Mouse (Mus musculus): ENCODE data around the gene F2r.

Gene F2r

DNA sequence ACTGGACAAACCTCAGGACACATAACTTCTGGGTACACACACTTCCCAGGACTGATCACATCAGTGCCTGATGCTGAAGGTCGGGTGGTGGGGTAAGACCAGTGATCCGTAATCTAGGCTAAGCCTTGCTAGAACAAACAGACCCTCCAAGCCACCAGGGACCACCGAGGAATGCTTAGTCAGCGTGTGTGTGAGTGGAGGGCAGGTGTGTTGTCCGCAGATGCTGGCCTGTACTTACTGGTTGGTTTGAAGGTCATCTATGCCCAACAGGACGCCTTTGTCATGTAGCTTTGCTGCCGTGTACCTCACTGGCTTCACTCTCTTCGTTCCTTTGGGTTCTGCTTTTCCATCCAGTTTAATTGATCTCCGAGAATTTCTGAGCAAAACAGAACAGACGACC is 11.5 kb upstream of the F2r start:
- no peak for DNase-seq

DNA sequence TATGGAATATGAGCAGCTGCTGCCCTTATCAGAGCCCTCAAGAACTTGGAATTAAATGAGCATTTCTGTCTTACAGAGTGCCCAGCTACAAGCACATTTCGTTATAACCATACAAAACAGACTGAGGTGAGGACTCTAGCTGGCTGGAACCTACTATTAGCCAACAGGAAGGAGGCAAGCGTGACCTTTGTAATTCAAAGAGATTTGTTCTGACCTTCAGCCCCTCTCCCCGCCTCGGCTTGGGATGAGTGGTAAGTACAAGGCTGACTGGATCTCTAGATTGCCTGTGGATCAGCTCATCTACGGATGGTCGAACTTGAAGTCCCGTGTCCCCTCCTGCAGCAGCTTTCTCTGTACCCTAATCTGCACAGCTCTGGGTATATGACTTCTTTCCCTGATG is 8.4 kb upstream of the F2r start:
- no peak for DNase-seq

DNA sequence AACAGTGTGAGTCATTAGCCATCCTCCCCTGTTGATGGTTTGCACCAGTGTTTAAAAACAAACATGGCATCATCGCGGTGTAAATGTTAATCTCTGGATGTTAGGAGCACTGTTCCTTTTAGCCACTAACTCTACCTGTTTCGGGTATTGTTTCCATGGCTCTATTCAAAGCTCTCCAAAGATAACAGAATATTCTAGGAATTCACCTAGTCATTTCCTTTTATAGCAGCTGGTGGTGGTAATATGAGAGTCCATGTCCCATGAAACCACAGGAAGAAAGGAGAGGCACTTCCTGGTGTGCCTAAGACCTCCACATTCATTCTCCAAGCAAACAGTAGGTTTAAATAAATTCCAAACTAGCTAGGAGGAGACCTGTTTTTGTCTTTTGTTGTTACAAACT is 4.8 kb upstream of the F2r start:
- no peak for DNase-seq

DNA sequence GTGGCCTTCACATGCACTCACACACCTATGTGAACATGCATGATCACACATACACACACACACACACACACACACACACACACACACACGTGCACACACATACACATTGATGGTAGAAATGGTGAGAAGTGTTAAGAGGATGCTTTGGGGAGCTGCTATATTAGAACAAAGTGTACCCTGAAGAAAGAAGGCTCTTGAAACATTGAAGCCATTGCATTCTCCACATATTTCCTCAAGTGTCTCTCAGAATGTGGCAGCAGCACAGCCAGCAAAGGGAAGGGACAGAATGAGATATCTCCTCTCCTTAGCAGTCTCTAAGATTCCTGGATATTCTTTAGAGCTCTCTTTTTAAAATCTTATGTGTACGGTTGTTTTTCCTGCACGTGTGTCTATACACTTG is 3.3 kb upstream of the F2r start:
- no peak for DNase-seq

DNA sequence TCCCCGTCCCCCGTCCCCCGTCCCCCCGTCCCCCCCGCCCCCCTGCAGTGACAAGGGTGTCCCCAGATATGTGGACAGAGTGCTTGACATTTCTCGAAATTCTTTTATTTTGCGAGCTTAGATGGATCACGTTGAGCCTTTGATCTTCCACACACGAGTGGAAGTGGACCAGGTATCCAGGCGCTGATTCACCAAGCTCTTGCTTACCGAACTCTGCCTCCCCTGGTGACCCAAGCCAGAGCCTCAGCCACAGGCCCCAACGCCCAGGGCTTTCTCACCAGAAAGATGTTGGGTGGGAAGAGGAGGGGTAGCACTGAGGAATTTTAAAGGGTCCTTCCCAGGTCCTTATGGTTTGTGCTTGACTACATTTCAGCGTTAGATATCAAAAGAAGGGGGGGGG is 572 bp upstream of the F2r start:
- no peak for DNase-seq

DNA sequence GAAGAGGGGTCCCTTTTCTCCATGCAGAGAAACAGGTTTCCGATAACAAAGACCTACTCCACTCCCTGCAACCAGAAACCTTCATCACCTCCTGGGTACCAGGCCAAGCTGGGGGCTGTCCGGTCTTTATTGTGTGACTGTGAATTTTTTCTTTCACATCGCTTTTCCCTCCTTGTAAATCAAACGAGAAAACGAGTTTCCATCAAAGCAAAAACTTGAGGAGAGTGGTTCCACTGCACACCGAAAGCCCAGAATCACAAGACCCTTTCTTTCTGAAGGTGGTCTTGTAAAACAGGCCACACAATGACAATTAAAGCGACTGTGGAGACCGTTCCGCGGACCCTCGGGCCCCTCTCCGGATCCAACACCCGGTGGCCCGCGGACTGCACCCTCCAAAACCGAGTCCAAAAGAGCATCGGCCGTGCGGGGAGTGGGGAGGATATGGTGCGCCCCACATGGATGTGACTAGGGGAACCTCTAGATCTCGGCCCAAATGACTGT is 566 bp downstream of the F2r start:
- DNase-seq = no peak

DNA sequence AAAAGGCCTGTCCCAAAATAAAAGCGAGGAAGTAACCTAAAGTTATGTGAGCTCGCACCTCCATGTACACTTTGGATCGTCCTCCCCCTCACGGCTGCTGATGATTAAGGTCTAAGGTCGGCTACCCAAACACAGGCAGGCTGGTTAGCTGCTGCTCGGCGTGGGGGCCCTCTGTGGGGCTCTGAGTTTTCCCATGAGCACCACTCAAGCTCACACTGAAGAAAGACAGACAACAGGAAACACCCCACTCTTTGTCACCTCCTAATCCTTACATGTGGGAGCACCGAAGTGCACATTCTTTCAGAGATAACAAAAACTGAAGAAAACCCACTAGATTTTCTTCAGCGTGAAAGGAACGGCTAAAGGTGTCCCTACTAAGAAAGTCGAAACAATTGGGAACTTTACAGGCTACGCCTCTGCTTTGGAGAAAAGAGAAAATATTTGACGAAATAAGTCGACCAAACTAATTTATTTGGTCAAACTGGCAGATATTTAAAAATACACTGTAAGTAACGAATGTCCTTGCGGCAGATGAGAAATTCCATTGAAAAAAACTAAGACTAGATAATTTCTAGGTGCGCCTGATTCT is 1.1 kb downstream of the F2r start:
- DNase-seq = no peak

DNA sequence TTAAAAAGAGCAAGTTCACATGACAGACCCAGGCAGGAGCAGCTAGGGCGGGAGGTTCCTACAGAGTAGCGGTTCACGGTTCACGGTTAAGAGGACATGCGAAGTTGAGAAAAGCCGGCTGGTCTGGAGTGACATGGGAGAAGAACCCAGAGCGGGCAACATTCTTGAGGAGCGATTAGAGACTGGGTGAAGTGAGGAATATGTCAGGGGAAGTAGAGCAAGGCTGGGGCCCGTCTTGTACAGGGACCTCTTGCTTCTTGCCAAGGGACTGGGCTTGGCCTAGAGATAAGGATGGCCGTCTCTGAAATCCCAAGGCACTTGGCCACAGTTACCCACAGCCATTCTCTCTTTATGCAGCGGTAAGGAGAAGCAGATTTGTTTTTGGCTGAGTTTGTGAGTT is 1.8 kb downstream of the F2r start:
- no peak for DNase-seq

DNA sequence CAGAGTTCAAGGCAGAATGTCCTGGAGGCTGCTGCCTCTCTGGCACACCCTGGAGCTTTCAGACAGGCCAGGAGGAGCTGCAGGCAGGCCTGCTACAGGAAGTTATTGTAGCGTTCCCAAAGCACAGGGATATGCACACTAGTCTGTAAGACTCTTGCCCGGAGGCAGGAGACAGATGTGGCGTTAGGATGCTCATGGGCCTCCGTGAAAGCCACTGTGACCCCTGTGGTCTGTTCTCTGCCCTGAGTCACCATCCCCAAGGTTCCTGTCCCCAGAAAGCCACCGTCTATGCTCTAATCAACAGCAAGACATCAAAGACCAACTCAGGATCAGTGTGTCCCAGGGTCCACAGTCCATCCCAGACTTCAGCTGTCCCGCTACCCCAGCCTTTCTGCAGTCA is 3.5 kb downstream of the F2r start:
- no peak for DNase-seq

DNA sequence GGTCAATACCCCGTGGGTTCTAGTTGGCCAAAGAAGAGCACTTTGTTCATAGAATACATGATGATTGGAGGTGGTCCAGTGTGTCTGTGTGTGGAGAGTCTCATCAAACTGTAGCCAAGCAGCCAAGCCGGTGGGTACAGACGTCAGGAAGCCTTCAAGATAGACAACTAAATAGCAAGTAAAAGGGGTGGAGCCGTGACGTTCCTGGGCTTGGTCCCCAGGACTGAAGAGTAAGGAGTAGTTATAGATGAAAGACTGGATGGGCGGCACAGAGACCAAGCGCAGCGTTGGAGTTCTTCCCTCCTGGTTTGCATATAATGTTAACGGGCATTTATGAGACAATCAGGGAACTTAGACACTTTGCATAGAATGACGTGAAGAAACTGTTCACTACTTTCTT is 6.0 kb downstream of the F2r start:
- DNase-seq = no peak

DNA sequence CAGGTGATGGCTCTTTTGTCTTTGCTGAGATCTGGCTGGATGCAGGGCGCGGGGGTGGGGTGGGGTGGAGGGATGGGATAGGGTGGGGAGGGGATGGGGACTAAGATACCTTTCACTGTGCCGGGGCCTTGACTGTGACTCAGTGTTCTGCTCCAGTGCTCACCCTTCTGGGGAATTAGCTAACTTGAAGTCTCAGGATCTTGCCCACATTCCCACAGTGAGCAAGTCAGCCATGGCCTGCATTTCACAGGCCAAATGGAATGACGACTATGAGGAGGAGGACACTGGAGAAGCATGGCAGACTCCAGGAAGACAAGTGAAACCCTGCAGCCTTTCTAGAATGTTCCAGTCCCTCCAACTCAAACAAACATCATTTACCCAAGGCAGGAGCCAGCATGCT is 6.5 kb downstream of the F2r start:
- no peak for DNase-seq

DNA sequence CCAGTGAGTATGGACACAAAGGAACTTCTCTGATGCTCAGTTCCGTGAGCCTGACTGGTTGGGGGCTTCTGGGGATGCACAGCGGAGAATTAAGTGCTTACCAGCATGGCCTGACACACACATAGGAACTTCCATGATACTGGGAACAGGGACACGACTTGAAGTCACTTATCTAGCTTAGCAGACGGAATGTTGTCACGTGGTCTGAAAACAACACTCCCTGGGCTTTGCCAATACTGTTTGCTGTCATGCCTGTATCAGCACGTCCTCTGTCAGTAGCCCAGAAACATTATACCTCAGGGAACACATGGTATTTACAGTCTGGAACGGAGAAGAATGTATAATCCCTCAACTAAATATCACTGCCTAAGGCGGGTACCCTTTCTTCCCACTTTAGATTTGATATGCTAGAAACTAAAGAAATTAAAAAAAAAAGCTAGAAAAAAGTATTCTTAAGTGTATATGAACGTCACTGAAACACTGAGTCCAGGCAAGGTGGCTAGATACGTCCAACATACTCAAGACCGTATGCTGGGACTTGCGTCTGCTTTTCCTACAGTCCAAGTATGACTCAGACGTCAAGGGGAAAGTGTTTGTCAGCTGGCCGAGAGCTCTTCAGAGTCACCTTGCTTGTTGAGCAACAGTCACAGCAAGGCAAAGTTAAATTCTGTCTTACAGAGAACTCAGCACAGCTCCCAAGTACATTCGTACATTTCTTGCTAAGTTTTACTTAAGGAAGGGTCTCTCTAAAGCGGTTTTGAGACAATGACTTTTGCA is 7.3 kb downstream of the F2r start:
- no peak for DNase-seq

DNA sequence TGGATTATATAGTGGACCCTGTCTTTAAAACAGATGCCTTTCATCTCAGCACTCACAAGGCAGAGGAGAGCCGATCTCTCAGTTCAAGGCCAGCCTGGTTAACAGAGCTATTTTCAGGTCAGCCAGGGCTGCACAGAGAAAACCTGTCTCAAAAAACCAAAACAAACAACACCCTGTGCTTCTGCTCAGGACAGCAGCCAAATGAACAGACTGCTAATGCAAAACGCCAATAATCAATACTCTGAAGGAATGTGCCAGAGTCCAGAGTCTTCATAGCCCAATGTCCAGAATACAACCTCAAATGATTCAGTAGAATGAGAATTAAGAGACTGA is 9.2 kb downstream of the F2r start:
- DNase-seq = no peak

DNA sequence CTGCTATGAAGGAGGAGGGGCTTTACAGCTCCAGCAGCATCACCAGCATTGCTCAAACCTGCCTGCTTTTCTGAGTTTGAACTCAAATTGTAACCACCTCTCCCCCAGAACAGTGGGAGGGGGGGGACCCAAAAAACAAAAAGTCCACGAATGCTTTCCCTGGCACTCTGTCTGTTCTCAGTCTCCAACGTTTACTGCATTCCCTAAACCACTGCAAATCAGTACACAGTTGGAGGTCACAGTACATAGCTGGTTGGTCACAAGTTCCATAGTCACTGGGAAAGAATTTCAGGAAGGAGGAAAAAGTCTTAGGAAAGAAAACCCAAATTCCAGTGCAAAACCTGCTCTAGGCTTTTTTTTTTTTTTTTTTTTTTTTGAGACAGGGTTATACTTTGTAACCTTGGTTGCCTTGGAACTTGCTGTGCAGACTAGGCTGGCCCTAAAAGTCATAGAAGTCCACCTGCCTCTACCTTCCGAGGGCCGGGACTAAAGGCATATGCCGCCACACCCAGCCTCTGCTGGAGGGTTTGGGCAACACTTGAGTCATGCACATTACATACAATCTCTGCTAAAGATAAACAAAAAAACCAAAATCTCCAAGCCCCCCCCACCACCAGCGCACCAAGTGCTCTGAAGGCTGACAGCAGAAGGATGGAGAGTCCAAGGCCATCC is 9.7 kb downstream of the F2r start:
- DNase-seq = no peak

DNA sequence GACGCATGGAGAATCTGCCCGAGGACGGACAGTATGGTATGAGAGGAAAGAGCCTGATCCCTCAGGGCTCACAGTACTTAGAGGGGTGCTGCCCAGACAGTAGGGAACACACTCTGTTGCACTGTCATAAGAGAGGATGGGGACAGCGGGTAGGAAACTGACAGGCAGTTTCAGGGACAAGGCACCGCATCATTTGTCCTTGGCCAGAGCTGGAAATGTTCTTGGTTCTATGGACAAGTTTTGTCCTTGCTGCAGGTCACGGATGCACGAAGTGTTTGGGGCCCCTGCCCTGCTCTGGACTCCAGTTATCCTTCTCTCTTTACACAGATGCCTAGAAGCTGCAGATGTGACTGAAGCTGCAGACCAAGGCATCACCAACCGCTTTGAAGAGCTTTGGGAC is 11.3 kb downstream of the F2r start:
- no peak for DNase-seq

DNA sequence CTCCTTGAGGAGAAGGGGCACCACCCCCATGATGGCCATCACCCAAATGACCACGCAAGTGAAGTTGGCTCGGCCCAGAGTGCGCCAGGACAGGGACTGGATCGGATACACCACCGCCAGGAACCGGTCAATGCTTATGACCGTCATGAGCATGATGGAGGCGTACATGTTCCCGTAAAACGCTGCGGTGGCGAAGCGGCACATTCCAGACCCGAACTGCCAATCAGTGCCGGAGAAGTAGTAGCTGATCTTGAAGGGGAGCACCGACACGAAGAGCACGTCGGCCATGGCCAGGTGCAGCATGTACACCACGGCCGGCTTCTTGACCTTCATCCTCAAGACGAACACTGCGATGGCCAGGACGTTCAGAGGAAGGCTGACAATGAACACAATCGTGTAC is 14.0 kb downstream of the F2r start:
- DNase-seq = no peak

DNA sequence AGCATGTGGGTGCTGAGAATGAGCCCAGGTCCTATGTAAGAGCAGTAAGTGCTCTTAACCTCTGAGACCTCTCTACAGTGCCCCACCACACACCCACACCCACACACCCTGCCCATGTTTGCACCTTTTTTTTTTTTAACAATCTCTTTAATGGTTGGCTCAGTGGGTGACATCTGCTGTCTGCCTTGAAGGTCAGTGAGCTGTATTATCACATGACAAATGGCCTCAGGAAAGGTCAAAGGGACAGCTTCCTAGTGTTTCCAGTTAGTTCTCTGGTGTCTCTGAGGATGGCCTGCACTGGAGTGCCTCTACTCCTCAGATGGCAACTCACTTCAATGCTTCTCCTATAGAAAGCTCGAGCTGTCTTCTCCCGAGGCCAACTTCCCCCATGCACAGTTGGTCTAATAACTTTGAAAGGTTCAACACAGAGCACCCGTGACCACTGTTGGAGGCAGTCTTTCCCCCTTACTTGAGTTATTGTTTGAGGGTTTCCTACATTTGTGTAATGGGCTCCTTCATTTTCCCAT is 18.4 kb downstream of the F2r start:
- no peak for DNase-seq

DNA sequence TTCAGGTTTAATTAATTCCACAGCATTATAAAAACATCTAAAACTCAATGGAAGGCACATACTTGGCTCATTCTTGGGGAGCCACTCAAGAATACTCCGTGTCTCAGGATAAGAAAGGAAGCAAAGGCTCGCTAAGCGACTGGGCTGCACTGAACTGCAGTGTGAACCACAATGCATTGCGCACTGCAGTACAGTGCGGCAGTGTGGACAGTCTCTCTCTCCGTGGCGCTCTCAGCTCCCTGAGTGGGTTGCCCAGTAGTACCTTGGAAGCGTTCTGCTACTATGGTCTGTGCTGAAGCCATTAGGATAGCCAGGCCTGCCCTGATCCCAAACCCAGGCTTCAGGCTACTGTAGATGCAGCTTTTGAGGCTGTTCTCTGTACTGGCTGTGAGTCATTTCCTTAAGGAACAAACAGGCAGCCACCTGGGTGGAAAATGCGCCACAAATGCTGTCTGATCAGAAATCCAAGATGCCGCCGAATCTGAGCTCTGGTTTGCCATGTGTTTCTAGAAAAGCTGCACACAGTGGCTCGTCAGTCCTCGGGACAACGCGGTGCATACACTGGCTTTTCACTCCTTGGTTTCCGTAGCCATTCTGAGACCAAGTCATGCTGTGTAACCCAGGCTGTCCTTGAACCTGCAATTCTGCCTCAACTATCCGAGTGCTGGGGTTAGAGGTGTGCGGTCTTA is 19.9 kb downstream of the F2r start:
- no peak for DNase-seq

DNA sequence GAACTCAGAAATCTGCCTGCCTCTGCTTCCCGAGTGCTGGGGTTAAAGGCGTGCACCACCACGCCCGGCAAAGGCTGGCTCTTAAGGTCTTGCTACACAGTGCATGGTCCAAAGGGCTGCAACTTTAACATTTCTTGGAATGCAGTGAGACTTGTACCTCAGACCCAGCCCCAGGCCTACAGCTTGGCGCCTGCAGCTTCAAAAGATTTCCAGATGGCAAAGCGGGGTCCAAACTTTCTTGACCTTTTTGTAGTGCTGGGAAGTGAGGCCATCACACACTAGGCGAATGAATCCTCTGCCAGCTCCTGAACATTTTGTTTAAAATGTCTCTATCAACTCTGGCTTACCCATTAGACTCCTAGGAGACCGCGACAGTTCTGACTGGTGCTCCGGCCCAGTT is 20.7 kb downstream of the F2r start:
- no peak for DNase-seq

DNA sequence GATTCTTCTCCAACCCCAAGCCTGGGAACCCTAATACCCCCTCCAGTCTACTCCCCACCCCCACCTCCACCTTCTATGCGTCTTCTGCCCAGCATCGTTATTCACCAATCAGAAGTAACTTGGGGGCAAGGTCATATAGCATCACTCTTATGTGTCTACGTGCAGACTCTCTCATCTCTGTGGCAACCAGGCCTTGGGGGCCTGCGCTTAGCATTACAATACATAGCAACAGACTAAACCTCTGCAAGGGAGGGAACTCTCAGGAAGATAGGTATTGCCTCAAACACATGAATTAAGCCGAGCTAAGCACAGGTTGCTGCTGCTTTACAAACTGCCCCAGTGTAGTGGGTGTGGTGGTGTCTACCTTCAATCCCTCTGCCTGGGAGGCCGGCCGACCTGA is 21.6 kb downstream of the F2r start:
- DNase-seq = no peak

DNA sequence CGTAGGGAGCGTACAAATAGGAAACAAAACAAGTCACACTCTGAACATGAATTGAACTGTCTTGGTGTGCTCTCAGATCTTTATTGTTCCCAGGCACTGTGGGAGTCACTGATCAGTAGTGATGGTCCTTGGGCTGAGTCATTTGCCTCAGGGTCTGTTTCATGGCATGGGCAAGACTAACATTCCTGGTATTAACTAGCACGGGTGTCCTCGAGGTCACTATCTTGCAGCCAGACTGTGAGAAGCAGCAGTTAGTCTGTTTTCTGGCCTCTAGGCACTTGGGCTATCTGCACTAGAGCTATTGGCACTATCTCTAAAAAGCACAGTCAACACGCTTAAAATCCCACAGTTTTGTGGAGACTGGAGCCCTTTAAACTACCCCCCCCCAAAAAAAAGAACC is 22.4 kb downstream of the F2r start:
- DNase-seq = no peak

DNA sequence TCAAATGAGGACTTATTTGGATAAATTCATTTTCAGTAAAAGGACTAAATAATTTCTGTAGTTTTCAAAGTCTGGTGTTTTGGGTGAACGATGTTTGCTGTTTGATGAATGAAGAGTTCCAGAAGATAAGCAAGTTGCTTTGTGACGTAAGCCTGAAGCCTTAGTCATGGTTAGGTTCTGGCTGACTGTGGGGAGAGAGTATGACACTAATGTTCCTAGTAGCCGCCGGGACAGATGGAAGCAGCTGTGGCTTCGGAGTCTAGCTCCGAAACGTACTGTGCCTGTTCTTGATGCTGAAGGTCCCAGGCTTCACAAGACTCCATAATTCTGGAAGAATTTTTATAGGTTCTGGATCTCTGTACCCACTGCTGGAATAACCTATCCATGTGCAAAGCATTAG is 22.9 kb downstream of the F2r start:
- no peak for DNase-seq

DNA sequence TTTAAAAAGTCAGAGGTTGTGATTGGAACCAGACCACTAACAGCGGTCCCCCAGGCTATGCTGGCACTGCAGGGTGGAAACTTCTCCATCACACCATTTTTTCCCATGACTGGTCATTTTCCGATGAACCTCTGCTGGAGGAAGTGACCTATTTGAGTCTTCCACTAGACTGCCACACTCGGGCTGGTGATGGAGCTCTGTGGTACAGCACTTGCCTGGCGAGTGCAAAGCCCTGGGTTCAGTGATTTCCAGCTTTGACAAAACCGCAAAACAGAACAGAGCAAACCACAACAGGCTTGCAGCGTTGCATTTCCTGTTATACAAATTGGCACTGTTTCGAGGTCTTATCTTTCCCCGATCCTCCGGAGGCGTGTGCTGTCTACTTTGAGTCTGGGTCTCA is 25.4 kb downstream of the F2r start:
- DNase-seq = no peak

DNA sequence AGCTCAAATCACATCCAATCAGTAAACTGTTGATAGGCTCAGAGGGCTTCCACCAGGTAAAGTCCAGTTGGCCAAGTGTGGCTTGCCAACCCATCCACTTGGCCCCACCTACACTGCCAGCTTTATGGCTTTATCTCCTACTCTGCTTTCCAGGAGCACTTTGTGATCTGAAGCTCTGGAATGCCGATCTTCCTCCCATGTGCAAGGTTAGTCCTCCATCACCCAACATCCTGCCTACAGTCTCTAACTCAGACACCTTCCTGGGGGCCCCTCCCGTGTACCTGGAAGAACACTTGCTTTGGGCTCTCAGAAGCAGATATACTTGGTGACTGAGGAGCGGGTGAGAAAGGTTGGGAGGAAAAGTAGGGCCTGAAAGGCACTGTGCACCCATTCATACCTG is 26.7 kb downstream of the F2r start:
- no peak for DNase-seq
